In the genomic region with DNA sequence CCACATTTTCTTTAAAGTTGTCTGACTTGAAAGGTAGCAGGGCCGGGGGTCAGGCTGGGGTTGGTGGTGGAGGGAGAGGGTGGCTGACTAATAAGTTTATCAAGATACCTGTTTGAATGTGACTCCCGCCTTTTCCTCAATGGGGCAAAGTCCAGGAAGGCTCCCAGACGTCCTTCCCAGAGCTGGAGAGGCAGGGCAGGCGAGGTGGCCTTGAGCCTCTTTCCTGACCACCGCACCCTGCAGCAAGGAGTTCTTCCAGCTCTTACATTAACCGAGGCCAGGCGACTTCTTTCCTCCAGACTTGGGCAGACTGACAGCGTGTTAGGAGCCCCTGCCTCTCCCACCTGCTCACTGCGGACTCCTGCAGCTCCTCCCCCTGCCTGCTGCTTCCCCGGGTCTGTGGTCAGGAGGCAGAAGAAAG, we compare ENCODE assay signal across 8 mouse cellular contexts. TPM values are rescaled to one million over a fixed set of nuclear protein-coding genes. Genes with fewer than 3 reads are reported as not detected.
DNase-seq lines count a peak whose midpoint lies in the region; ATAC-seq and TF ChIP-seq lines count a peak whose summit lies in the region.

No protein-coding gene starts in this region.

- DNase-seq in lung, postnatal 0 days (ENCODE audit: low spot score), result no peak
- no peak for DNase-seq in lung, postnatal 4 days
- DNase-seq in embryo, embryonic 9.5 days (ENCODE audit: extremely low spot score), result peak; percentile 45
- DNase-seq in midbrain, embryonic 10.5 days (ENCODE audit: low spot score), result peak; percentile 49
- DNase-seq in frontal cortex, postnatal 14 days (ENCODE audit: low spot score in 2 of 2), result no peak
- DNase-seq in left cerebral cortex, adult 11 months (ENCODE audit: low spot score), result no peak
- no peak for DNase-seq in lung, adult 18-20 months

- WGBS in lung, postnatal 0 days, result 4% methylated on average over 10 of the region's 10 CpGs
- WGBS in intestine, embryonic 16.5 days, result 5% methylated on average over 10 of the region's 10 CpGs
- WGBS in midbrain, embryonic 10.5 days, result 2% methylated on average over 10 of the region's 10 CpGs

- no peaks in the 10 kb centered on the region; the same call in 1 of the 2 replicates for H3K4me1 ChIP-seq in lung, postnatal 0 days (ENCODE audit: insufficient read depth, low read depth, low read length)
- peaks cover 14% of the 10 kb centered on the region for H3K4me1 ChIP-seq in intestine, embryonic 16.5 days (ENCODE audit: control insufficient read depth, insufficient read depth, low read length)
- peaks cover 37% of the 10 kb centered on the region for H3K4me1 ChIP-seq in midbrain, embryonic 10.5 days

- no peak overlapping the region for H3K27ac ChIP-seq in lung, postnatal 0 days (ENCODE audit: low read length)
- H3K27ac ChIP-seq in intestine, embryonic 16.5 days (ENCODE audit: low read length), result peak overlapping the region; percentile 89
- H3K27ac ChIP-seq in midbrain, embryonic 10.5 days (replicated peaks), result peak overlapping the region; percentile 85; the same call in 1 of the 2 replicates

- no peak for TF ChIP-seq CTCF in lung, postnatal 0 days (IDR thresholded peaks at IDR 0.05)

- peak overlapping the region; percentile 44; the same call in 1 of the 2 replicates for H3K4me3 ChIP-seq in lung, postnatal 0 days (ENCODE audit: low read depth, low read length)
- H3K4me3 ChIP-seq in intestine, embryonic 16.5 days (ENCODE audit: low read length), result peak overlapping the region; percentile 67
- peak overlapping the region; percentile 80 for H3K4me3 ChIP-seq in midbrain, embryonic 10.5 days

- peaks cover 34% of the 10 kb centered on the region for H3K27me3 ChIP-seq in lung, postnatal 0 days (replicated peaks; ENCODE audit: insufficient read depth, low read length)
- H3K27me3 ChIP-seq in intestine, embryonic 16.5 days (replicated peaks; ENCODE audit: control insufficient read depth, insufficient read depth, low read length), result peaks cover 15% of the 10 kb centered on the region; the same call in 1 of the 2 replicates
- H3K27me3 ChIP-seq in midbrain, embryonic 10.5 days (ENCODE audit: low read depth, poor library complexity, severe bottlenecking), result peaks cover 92% of the 10 kb centered on the region

- ATAC-seq in lung, postnatal 0 days, result no peak
- ATAC-seq in intestine, embryonic 16.5 days, result peak; percentile 62

- H3K9me3 ChIP-seq in lung, postnatal 0 days (ENCODE audit: low read length), result no peaks in the 10 kb centered on the region
- no peaks in the 10 kb centered on the region for H3K9me3 ChIP-seq in intestine, embryonic 16.5 days (ENCODE audit: control insufficient read depth, low read length)
- H3K9me3 ChIP-seq in midbrain, embryonic 10.5 days (replicated peaks), result no peaks in the 10 kb centered on the region

- TF ChIP-seq EP300 in lung, postnatal 0 days (IDR thresholded peaks at IDR 0.05), result no peak

- H3K4me2 ChIP-seq in lung, postnatal 0 days (replicated peaks; ENCODE audit: low read depth, low read length), result peak overlapping the region; percentile 66
- peak overlapping the region; percentile 93 for H3K4me2 ChIP-seq in intestine, embryonic 16.5 days (ENCODE audit: low read depth, low read length)

- no peak overlapping the region for H3K9ac ChIP-seq in lung, postnatal 0 days (replicated peaks; ENCODE audit: low read depth)
- H3K9ac ChIP-seq in intestine, embryonic 16.5 days (ENCODE audit: low read depth, low read length), result peak overlapping the region; percentile 78

- no peaks in the 10 kb centered on the region for H3K36me3 ChIP-seq in lung, postnatal 0 days (ENCODE audit: insufficient read depth, low read length)
- H3K36me3 ChIP-seq in intestine, embryonic 16.5 days (ENCODE audit: control insufficient read depth, insufficient read depth, low read length), result no peaks in the 10 kb centered on the region
- no peaks in the 10 kb centered on the region for H3K36me3 ChIP-seq in midbrain, embryonic 10.5 days

RNA-seq across cellular contexts. Expression of a gene that starts 0.6 kb away (rescaled TPM):
- polyA plus RNA-seq in lung, postnatal 0 days (2015; fragmentation: Nextera tagmentation; extraction: Ambion mirVana), result 3.2 and 5.0 TPM in 2 replicates
- 10.6 and 11.0 TPM in 2 replicates for polyA plus RNA-seq in intestine, embryonic 16.5 days (2015; fragmentation: Nextera tagmentation; extraction: Ambion mirVana)
- polyA plus RNA-seq in midbrain, embryonic 10.5 days (2016; fragmentation: Nextera tagmentation; extraction: Ambion mirVana), result 12.5 and 15.7 TPM in 2 replicates

RNA-seq across cellular contexts. Expression of a gene that starts 33.7 kb away (rescaled TPM):
- polyA plus RNA-seq in lung, postnatal 0 days (2015; fragmentation: Nextera tagmentation; extraction: Ambion mirVana), result 19.5 and 20.0 TPM in 2 replicates
- 48.0 and 53.7 TPM in 2 replicates for polyA plus RNA-seq in intestine, embryonic 16.5 days (2015; fragmentation: Nextera tagmentation; extraction: Ambion mirVana)
- 48.9 and 56.8 TPM in 2 replicates for polyA plus RNA-seq in midbrain, embryonic 10.5 days (2016; fragmentation: Nextera tagmentation; extraction: Ambion mirVana)

Comparison
In these comparisons a context has a peak if more than half of its experiments do, and no peak if none do; other contexts are left out.
1. DNase-seq: peak in embryo, embryonic 9.5 days (single experiment) and midbrain, embryonic 10.5 days (single experiment); none in lung, postnatal 0 days (single experiment), lung, postnatal 4 days (0 of 2), frontal cortex, postnatal 14 days (0 of 2), left cerebral cortex, adult 11 months (single experiment) and lung, adult 18-20 months (0 of 2).
2. Peak in every context shown above with its lines, with median percentiles within 50 percentile points of each other: H3K4me3 ChIP-seq.